Mouse (Mus musculus) v-Abl transformed pro-B cells (cell line): ENCODE data around the gene Gstz1.
"Not testable (repeated sequence)": the region's sequence is repeated elsewhere in the genome, so short reads cannot be mapped to it uniquely, and the experiment has no call there.

ENCODE experiments used
- in situ Hi-C, 2 experiments: fragments of 400-800 bp; cut with MboI; formaldehyde crosslinking; loops; one replicate each; pipeline ENCODE4 v1.15.1; 2025; ENCODE audit not compliant: unreplicated experiment in 2 of 2

The Gstz1 gene

GRCm38 (mm10) chr12:87154448-87154847 is 7.5 kb downstream of the Gstz1 start:
- in situ Hi-C loops = not testable (repeated sequence)

- in situ Hi-C loops = no loop called here
Measured at GRCm38 (mm10) chr12:87157361-87157760, 10.4 kb downstream of the Gstz1 start.

- in situ Hi-C loops = no loop called here
Measured at GRCm38 (mm10) chr12:87158099-87158498, 11.1 kb downstream of the Gstz1 start.

GRCm38 (mm10) chr12:87160310-87160709 is 13.3 kb downstream of the Gstz1 start:
- in situ Hi-C loops = no loop called here

GRCm38 (mm10) chr12:87160815-87161214 is 13.8 kb downstream of the Gstz1 start:
- in situ Hi-C loops = no loop called here

GRCm38 (mm10) chr12:87175194-87175946 is 28.4 kb downstream of the Gstz1 start:
- in situ Hi-C loops = no loop called here

- in situ Hi-C loops = no loop called here
Measured at GRCm38 (mm10) chr12:87177631-87178030, 30.7 kb downstream of the Gstz1 start.

- in situ Hi-C loops = no loop called here
Measured at GRCm38 (mm10) chr12:87193008-87193407, 46.0 kb downstream of the Gstz1 start.

- in situ Hi-C loops = no loop called here
Measured at GRCm38 (mm10) chr12:87195069-87195468, 48.1 kb downstream of the Gstz1 start.

GRCm38 (mm10) chr12:87196310-87196709 is 49.3 kb downstream of the Gstz1 start:
- in situ Hi-C loops = no loop called here

- in situ Hi-C loops = no loop called here
Measured at GRCm38 (mm10) chr12:87198792-87199191, 51.8 kb downstream of the Gstz1 start.

- in situ Hi-C loops = no loop called here
Measured at GRCm38 (mm10) chr12:87199206-87199972, 52.4 kb downstream of the Gstz1 start, which contains the start of gene Samd15. TSS of gene Samd15 (plus strand) at chr12:87199723.

GRCm38 (mm10) chr12:87199973-87200586 is 53.1 kb downstream of the Gstz1 start, which contains the start of gene Tmed8:
TSS of gene Tmed8 (minus strand) at chr12:87200454.
- in situ Hi-C loops = no loop called here

GRCm38 (mm10) chr12:87201694-87202093 is 54.7 kb downstream of the Gstz1 start:
- in situ Hi-C loops = no loop called here

- in situ Hi-C loops = not testable (repeated sequence)
Measured at GRCm38 (mm10) chr12:87205789-87206188, 58.8 kb downstream of the Gstz1 start.

GRCm38 (mm10) chr12:87212844-87213606 is 66.1 kb downstream of the Gstz1 start:
- in situ Hi-C loops = no loop called here
